Mouse (Mus musculus) hindbrain, embryonic 14.5 days (tissue): ENCODE data around the gene Mdk. TPM values are rescaled to one million over a fixed set of nuclear protein-coding genes. Genes with fewer than 3 reads are reported as not detected.
A peak's percentile ranks its signal among the peaks of the same experiment; 100 is the strongest.

Experiments used
- ATAC-seq: fragments of 200-750 bp; cut with Nextera tagmentation; 2 replicates; pipeline ENCODE4 v1.8.0; 2017; ENCODE audit warnings: moderate number of reproducible peaks, mild to moderate bottlenecking, moderate TSS enrichment, moderate library complexity; ENCODE audit not compliant: low FRiP score
- DNase-seq: peaks from one replicate; pipeline ENCODE4 v3.0.0-alpha.2; 2015; ENCODE audit warnings: low spot score
- H3K27ac ChIP-seq: fragments of 300-500 bp; sonication (generic); 2 replicates; pipeline ENCODE4 v1.5.1; 2014; ENCODE audit warnings: mild to moderate bottlenecking, moderate library complexity
- H3K27me3 ChIP-seq: fragments of 300-500 bp; sonication (generic); 2 replicates; pipeline ENCODE4 v1.6.1; 2014; ENCODE audit warnings: mild to moderate bottlenecking, low read length, mixed read lengths; ENCODE audit not compliant: control insufficient read depth, insufficient read depth
- H3K36me3 ChIP-seq: fragments of 300-500 bp; sonication (generic); replicated peaks from 2 replicates; pipeline ENCODE4 v1.6.1; 2014; ENCODE audit not compliant: control insufficient read depth, insufficient read depth
- H3K4me1 ChIP-seq: fragments of 300-500 bp; sonication (generic); replicated peaks from 2 replicates; pipeline ENCODE4 v1.6.1; 2014; ENCODE audit warnings: antibody characterized with exemption, low read length, mixed read lengths; ENCODE audit not compliant: control insufficient read depth, insufficient read depth
- H3K4me2 ChIP-seq: fragments of 300-500 bp; sonication (generic); replicated peaks from 2 replicates; pipeline ENCODE4 v1.6.1; 2014; ENCODE audit warnings: mild to moderate bottlenecking, moderate library complexity
- H3K4me3 ChIP-seq: fragments of 300-500 bp; sonication (generic); replicated peaks from 2 replicates; pipeline ENCODE4 v1.5.1; 2014; ENCODE audit warnings: mild to moderate bottlenecking, low read length
- H3K9ac ChIP-seq: fragments of 300-500 bp; sonication (generic); 2 replicates; pipeline ENCODE4 v1.6.1; 2014
- H3K9me3 ChIP-seq: fragments of 300-500 bp; sonication (generic); 2 replicates; pipeline ENCODE4 v1.6.1; 2016; ENCODE audit warnings: low read length; ENCODE audit not compliant: control insufficient read depth
- WGBS: fragments of 180-500 bp; shearing (Covaris S2); extraction: QIAGEN DNeasy Blood & Tissue Kit; methylation state at CpG from one replicate; pipeline ENCODE4 v1.1.7; 2014; 5-methylcytosine and 5-hydroxymethylcytosine counted together
- polyA plus RNA-seq: library from polyadenylated mRNA; unstranded; fragments of >200 nt; fragmentation: Nextera tagmentation; extraction: Ambion mirVana; gene quantifications from 2 replicates; pipeline ENCODE4 v1.2.1, GENCODE M21; 2014

The Mdk gene
- polyA plus RNA-seq, 1 experiment from 2014 or later: 171 TPM

DNA sequence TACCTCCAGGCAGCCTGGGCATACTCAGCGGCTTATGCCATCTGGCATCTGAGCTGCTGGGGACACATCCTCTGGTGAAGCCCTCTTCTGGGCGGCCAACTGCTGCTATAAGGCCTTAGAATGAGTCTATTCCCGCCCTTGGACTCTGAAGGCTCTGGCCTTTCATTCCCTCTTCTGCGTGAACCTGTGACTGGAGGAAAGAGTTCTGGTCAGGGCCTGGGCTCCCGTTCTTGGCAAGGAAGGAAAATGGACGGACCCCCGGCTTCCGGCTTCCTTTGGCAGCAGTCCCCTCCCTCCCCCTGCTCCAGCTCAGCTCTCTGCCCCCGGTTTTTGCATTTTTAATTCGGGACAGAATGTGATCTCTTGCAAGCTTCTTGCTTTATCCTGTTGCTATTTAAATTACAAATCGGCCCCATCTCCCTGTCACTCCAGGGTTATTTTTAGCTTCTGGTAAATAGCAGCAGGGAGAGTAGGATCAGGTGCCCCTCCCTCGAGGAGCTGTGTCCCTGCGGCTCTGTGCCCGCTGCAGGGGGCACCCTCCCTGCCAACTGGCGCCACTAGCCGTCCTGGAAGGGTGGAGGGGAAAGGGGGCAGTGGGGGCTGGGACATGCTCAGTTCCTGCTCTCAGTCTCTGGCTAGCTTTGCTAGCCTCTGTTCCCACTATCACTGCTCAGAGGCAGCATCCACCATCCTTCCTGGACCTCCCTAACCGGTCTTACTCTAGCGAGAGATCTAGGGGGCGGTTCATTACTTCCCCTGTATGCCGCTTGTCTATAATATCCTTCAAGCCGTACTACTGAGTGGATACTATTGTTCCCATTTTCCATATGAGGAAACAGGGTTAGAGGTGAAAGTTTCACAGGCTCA, 39.4 kb upstream of the Mdk start:
- H3K9me3 ChIP-seq: no peaks in the 10 kb centered on the region
- ATAC-seq (peak; percentile 26; the same call in 1 of the 2 replicates), DNase-seq (no peak)
- no peaks in the 10 kb centered on the region for H3K36me3 ChIP-seq
- peaks cover 22% of the 10 kb centered on the region for H3K27me3 ChIP-seq
- H3K4me3 ChIP-seq: no peak overlapping the region
- peaks cover 23% of the 10 kb centered on the region for H3K4me1 ChIP-seq
- peak overlapping the region; percentile 27 for H3K4me2 ChIP-seq
- WGBS: 13% methylated on average over 21 of the region's 21 CpGs
- peak overlapping the region; percentile 67 for H3K27ac ChIP-seq
- H3K9ac ChIP-seq: 0 out of 2 replicates have a peak overlapping the region, but pooled peaks have one; percentile 26

DNA sequence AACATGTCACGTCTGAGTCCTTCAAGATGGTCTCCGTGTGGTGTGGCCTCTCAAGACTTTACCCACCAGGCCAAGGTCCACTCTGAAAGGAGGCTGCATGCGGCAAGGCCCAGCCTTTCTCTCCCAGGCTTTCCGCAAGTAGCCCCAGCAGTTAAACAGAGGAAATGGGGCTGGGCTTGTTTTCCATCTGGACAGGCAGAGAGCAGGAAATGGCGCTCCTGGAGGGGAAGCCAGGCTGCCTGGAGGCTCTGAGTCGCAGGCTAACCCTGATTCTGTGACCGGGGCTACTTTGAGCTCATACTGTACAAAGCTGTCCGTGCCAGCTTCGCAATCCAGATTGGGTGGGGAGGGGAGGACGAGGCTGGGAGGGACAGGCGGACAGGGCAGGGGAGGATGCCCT, 35.9 kb upstream of the Mdk start:
- H3K27ac ChIP-seq: no peak overlapping the region
- no peak overlapping the region for H3K9ac ChIP-seq
- no peak overlapping the region for H3K4me2 ChIP-seq
- 64% methylated on average over 11 of the region's 11 CpGs for WGBS
- no peaks in the 10 kb centered on the region for H3K36me3 ChIP-seq
- no peaks in the 10 kb centered on the region for H3K9me3 ChIP-seq
- H3K4me3 ChIP-seq: no peak overlapping the region
- peaks cover 13% of the 10 kb centered on the region for H3K4me1 ChIP-seq
- DNase-seq (no peak), ATAC-seq (no peak)
- no peaks in the 10 kb centered on the region for H3K27me3 ChIP-seq

DNA sequence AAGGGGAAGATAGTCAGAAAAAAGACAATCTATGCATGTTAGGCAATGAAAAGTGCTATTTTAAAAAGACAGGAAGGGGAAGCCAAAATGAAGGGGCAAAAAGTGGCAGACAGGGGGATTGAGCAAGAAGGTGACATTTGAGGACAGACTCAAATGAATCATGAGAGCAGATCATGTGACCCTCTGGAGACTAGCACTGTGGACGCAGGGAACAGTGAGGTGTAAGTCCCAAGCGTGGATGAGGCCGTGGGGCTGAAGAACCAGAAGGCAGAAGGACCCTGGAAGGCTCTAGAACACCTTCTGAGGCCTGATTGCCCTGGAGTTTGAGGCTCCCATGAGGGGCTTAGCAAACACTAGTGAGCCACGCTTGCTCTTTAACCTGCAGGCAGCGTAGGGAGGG, 34.3 kb upstream of the Mdk start:
- no peak overlapping the region for H3K4me3 ChIP-seq
- no peak overlapping the region for H3K27ac ChIP-seq
- DNase-seq: no peak
- WGBS: 89% methylated on average over 5 of the region's 5 CpGs
- H3K9ac ChIP-seq: no peak overlapping the region
- no peaks in the 10 kb centered on the region for H3K9me3 ChIP-seq
- H3K4me1 ChIP-seq: peaks cover 18% of the 10 kb centered on the region
- ATAC-seq: no peak
- no peaks in the 10 kb centered on the region for H3K36me3 ChIP-seq
- H3K27me3 ChIP-seq: no peaks in the 10 kb centered on the region
- no peak overlapping the region for H3K4me2 ChIP-seq

GRCm38 (mm10) chr2:91965417-91965816, 33.3 kb upstream of the Mdk start:
- no peak for ATAC-seq
- WGBS: 21% methylated on average over 20 of the region's 20 CpGs
- peaks cover 14% of the 10 kb centered on the region for H3K4me1 ChIP-seq
- H3K4me3 ChIP-seq: 0 out of 2 replicates have a peak overlapping the region, but pooled peaks have one; percentile 12
- H3K9me3 ChIP-seq: no peaks in the 10 kb centered on the region
- H3K4me2 ChIP-seq: no peak overlapping the region; the same call in 1 of the 2 replicates
- H3K9ac ChIP-seq: no peak overlapping the region
- no peaks in the 10 kb centered on the region for H3K36me3 ChIP-seq
- no peak overlapping the region for H3K27ac ChIP-seq
- H3K27me3 ChIP-seq: no peaks in the 10 kb centered on the region
- DNase-seq: no peak

GRCm38 (mm10) chr2:91964610-91965204, 32.6 kb upstream of the Mdk start:
- H3K4me3 ChIP-seq: no peak overlapping the region
- WGBS: 80% methylated on average over 3 of the region's 3 CpGs
- no peak for DNase-seq
- no peak for ATAC-seq
- peaks cover 14% of the 10 kb centered on the region for H3K4me1 ChIP-seq
- no peak overlapping the region; the same call in 1 of the 2 replicates for H3K4me2 ChIP-seq
- no peaks in the 10 kb centered on the region for H3K36me3 ChIP-seq
- no peak overlapping the region for H3K9ac ChIP-seq
- no peak overlapping the region for H3K27ac ChIP-seq
- no peaks in the 10 kb centered on the region for H3K9me3 ChIP-seq
- no peaks in the 10 kb centered on the region for H3K27me3 ChIP-seq

- WGBS: under 1% methylated on average over 37 of the region's 57 CpGs
Observed at GRCm38 (mm10) chr2:91963443-91963932, 31.4 kb upstream of the Mdk start.

GRCm38 (mm10) chr2:91962864-91963401, 30.8 kb upstream of the Mdk start:
- Histone ChIP-seq H3K9me3 (no peaks in the 10 kb centered on the region), H3K9ac (peak overlapping the region; percentile 93), H3K27ac (peak overlapping the region; percentile 77), H3K27me3 (no peaks in the 10 kb centered on the region), H3K4me3 (peak overlapping the region; percentile 90), H3K36me3 (no peaks in the 10 kb centered on the region), H3K4me2 (peak overlapping the region; percentile 88), H3K4me1 (peaks cover 15% of the 10 kb centered on the region)
- under 1% methylated on average over 37 of the region's 39 CpGs for WGBS
- DNase-seq (no peak), ATAC-seq (peak; percentile 50; the same call in 1 of the 2 replicates)

More at GRCm38 (mm10) chr2:91963443-91963932, 31.4 kb upstream of the Mdk start:
- H3K27me3 ChIP-seq: no peaks in the 10 kb centered on the region
- no peaks in the 10 kb centered on the region for H3K36me3 ChIP-seq
- H3K4me2 ChIP-seq: peak overlapping the region; percentile 88
- peak overlapping the region; percentile 77 for H3K27ac ChIP-seq
- H3K9me3 ChIP-seq: no peaks in the 10 kb centered on the region
- peak overlapping the region; percentile 93 for H3K9ac ChIP-seq
- H3K4me1 ChIP-seq: peaks cover 14% of the 10 kb centered on the region
- ATAC-seq (peak; percentile 90), DNase-seq (peak; percentile 94)
- H3K4me3 ChIP-seq: peak overlapping the region; percentile 90

DNA sequence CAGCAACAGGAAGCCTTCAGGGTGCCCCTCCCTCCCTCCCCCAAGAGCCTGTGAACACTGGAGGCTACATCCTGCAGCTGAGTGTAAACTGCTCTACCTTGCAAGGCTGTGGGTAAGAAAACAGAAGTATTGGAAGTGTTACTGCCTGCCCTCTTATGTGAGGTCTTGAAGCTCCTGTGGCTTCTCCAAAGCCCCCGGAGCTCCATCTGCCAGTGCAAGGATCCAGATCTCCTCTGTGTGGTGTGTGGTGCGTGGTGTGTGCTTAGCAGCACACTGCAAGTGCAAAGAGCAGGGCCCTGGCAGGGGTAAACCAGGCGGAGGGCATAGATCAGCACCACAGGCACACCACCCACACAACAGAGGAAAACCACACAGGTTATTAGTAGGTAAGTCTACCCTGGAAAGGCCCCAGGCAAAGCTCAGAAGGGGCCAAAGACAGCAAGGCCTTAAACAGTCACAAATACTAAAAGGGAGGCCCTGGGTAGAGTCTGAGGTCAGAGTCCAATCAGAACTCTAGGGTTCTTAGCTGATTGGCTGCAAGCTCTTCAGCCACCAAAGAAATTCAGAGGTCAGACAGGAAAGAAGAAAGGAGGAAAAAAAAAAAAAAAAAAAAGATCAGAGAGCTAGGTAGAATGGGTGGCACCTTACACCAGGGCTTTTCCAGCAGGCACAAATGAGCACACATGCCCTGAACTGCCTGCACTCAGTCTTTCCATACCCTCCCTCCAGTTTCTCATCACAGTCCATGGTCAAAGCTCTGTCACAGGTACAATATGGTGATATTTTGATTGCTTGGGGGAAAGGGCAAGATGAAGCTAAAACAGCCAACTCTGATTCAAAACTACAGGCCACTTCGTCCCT, 30.0 kb upstream of the Mdk start:
- ATAC-seq (no peak), DNase-seq (no peak)
- Histone ChIP-seq H3K27me3 (no peaks in the 10 kb centered on the region), H3K27ac (no peak overlapping the region), H3K4me3 (peak overlapping the region; percentile 90), H3K9ac (peak overlapping the region; percentile 93), H3K4me2 (peak overlapping the region; percentile 88), H3K36me3 (no peaks in the 10 kb centered on the region), H3K9me3 (no peaks in the 10 kb centered on the region), H3K4me1 (peaks cover 23% of the 10 kb centered on the region)
- 61% methylated on average over 4 of the region's 4 CpGs for WGBS
